Mouse (Mus musculus) macrophage (primary cell): ENCODE measurements around the gene Kncn. TPM values are rescaled to one million over a fixed set of nuclear protein-coding genes. Genes with fewer than 3 reads are reported as not detected.

Source experiments
- H3K27ac ChIP-seq: fragments of 350-480 bp; formaldehyde crosslinking; 2 replicates; pipeline ENCODE4 v1.9.0; 2021
- H3K36me3 ChIP-seq: fragments of 350-480 bp; formaldehyde crosslinking; 2 replicates; pipeline ENCODE4 v1.9.0; 2021; ENCODE audit errors: inconsistent target
- H3K4me3 ChIP-seq: fragments of 350-480 bp; formaldehyde crosslinking; 2 replicates; pipeline ENCODE4 v1.9.0; 2021; ENCODE audit errors: inconsistent target
- H3K79me2 ChIP-seq: fragments of 350-480 bp; formaldehyde crosslinking; 2 replicates; pipeline ENCODE4 v1.9.0; 2021; ENCODE audit errors: inconsistent target
- WGBS: methylation state at CpG from one replicate; pipeline ENCODE4 v1.1.7; 2026; ENCODE audit warnings: inconsistent platforms; ENCODE audit not compliant: missing documents; 5-methylcytosine and 5-hydroxymethylcytosine counted together
- polyA plus RNA-seq: library from polyadenylated mRNA; stranded (reverse); fragments of 250-400 nt; gene quantifications from 3 replicates; pipeline ENCODE4 v1.2.4, GENCODE M21; 2018; ENCODE audit warnings: inconsistent platforms

The Kncn gene
- polyA plus RNA-seq, 1 experiment from 2014 or later = not detected

GRCm38 (mm10) chr4:115894281-115894680, 10.1 kb downstream of the Kncn start:
- H3K79me2 ChIP-seq = no peaks in the 10 kb centered on the region
- no peak overlapping the region for H3K4me3 ChIP-seq
- H3K27ac ChIP-seq = no peak overlapping the region
- no peaks in the 10 kb centered on the region for H3K36me3 ChIP-seq
- WGBS = 70% methylated on average over 3 of the region's 3 CpGs

- Histone ChIP-seq H3K4me3 (no peak overlapping the region), H3K79me2 (no peaks in the 10 kb centered on the region), H3K27ac (no peak overlapping the region), H3K36me3 (no peaks in the 10 kb centered on the region)
- WGBS = 4% methylated on average over 56 of the region's 56 CpGs
Observed at GRCm38 (mm10) chr4:115897901-115898631, 13.9 kb downstream of the Kncn start.

- WGBS = 26% methylated on average over 5 of the region's 5 CpGs
Observed at GRCm38 (mm10) chr4:115902816-115903215, 18.6 kb downstream of the Kncn start.

GRCm38 (mm10) chr4:115904375-115904774, 20.2 kb downstream of the Kncn start:
- Histone ChIP-seq H3K36me3 (no peaks in the 10 kb centered on the region), H3K4me3 (no peak overlapping the region), H3K79me2 (no peaks in the 10 kb centered on the region), H3K27ac (no peak overlapping the region)
- WGBS = 52% methylated on average over 12 of the region's 12 CpGs

More at GRCm38 (mm10) chr4:115902816-115903215, 18.6 kb downstream of the Kncn start:
- Histone ChIP-seq H3K79me2 (no peaks in the 10 kb centered on the region), H3K36me3 (no peaks in the 10 kb centered on the region), H3K4me3 (no peak overlapping the region), H3K27ac (no peak overlapping the region)

- WGBS = 48% methylated on average over 7 of the region's 7 CpGs
- no peak overlapping the region for H3K4me3 ChIP-seq
- no peak overlapping the region for H3K27ac ChIP-seq
- no peaks in the 10 kb centered on the region for H3K79me2 ChIP-seq
- H3K36me3 ChIP-seq = no peaks in the 10 kb centered on the region
Observed at GRCm38 (mm10) chr4:115905701-115906100, 21.5 kb downstream of the Kncn start.

- 78% methylated on average over 3 of the region's 3 CpGs for WGBS
Observed at GRCm38 (mm10) chr4:115906791-115907190, 22.6 kb downstream of the Kncn start.

GRCm38 (mm10) chr4:115907994-115908393, 23.8 kb downstream of the Kncn start:
- H3K79me2 ChIP-seq = no peaks in the 10 kb centered on the region
- no peak overlapping the region for H3K4me3 ChIP-seq
- H3K27ac ChIP-seq = no peak overlapping the region
- H3K36me3 ChIP-seq = no peaks in the 10 kb centered on the region
- 75% methylated on average over 1 of the region's 1 CpGs for WGBS

More at GRCm38 (mm10) chr4:115906791-115907190, 22.6 kb downstream of the Kncn start:
- Histone ChIP-seq H3K27ac (no peak overlapping the region), H3K79me2 (no peaks in the 10 kb centered on the region), H3K4me3 (no peak overlapping the region), H3K36me3 (no peaks in the 10 kb centered on the region)

GRCm38 (mm10) chr4:115908641-115909040, 24.4 kb downstream of the Kncn start:
- H3K36me3 ChIP-seq = no peaks in the 10 kb centered on the region
- WGBS = 51% methylated on average over 7 of the region's 7 CpGs
- H3K4me3 ChIP-seq = no peak overlapping the region
- no peak overlapping the region for H3K27ac ChIP-seq
- no peaks in the 10 kb centered on the region for H3K79me2 ChIP-seq

- no peak overlapping the region for H3K4me3 ChIP-seq
- no peak overlapping the region for H3K27ac ChIP-seq
- 73% methylated on average over 4 of the region's 4 CpGs for WGBS
- H3K36me3 ChIP-seq = no peaks in the 10 kb centered on the region
- H3K79me2 ChIP-seq = no peaks in the 10 kb centered on the region
Observed at GRCm38 (mm10) chr4:115911586-115911985, 27.4 kb downstream of the Kncn start.

- Histone ChIP-seq H3K36me3 (no peaks in the 10 kb centered on the region), H3K4me3 (no peak overlapping the region), H3K79me2 (no peaks in the 10 kb centered on the region), H3K27ac (no peak overlapping the region)
- 90% methylated on average over 16 of the region's 16 CpGs for WGBS
Observed at GRCm38 (mm10) chr4:115919911-115920310, 35.7 kb downstream of the Kncn start.

- H3K4me3 ChIP-seq = no peak overlapping the region
- 85% methylated on average over 5 of the region's 5 CpGs for WGBS
- H3K27ac ChIP-seq = no peak overlapping the region
- H3K79me2 ChIP-seq = no peaks in the 10 kb centered on the region
- no peaks in the 10 kb centered on the region for H3K36me3 ChIP-seq
Observed at GRCm38 (mm10) chr4:115922688-115923087, 38.5 kb downstream of the Kncn start.

GRCm38 (mm10) chr4:115923262-115923880, 39.2 kb downstream of the Kncn start:
- Histone ChIP-seq H3K27ac (no peak overlapping the region), H3K4me3 (no peak overlapping the region), H3K79me2 (no peaks in the 10 kb centered on the region), H3K36me3 (no peaks in the 10 kb centered on the region)
- 87% methylated on average over 16 of the region's 16 CpGs for WGBS

- Histone ChIP-seq H3K4me3 (no peak overlapping the region), H3K79me2 (no peaks in the 10 kb centered on the region), H3K27ac (no peak overlapping the region), H3K36me3 (no peaks in the 10 kb centered on the region)
- WGBS = 47% methylated on average over 7 of the region's 7 CpGs
Observed at GRCm38 (mm10) chr4:115927637-115928036, 43.4 kb downstream of the Kncn start.

- Histone ChIP-seq H3K36me3 (no peaks in the 10 kb centered on the region), H3K79me2 (no peaks in the 10 kb centered on the region), H3K4me3 (no peak overlapping the region), H3K27ac (no peak overlapping the region)
- 76% methylated on average over 13 of the region's 13 CpGs for WGBS
Observed at GRCm38 (mm10) chr4:115931556-115932088, 47.4 kb downstream of the Kncn start.
